ENCODE assay signal across 7 mouse cellular contexts in genomic region chr13:58807629-58808363, GRCm38 (mm10). TPM values are rescaled to one million over a fixed set of nuclear protein-coding genes. Genes with fewer than 3 reads are reported as not detected.
DNase-seq lines count a peak whose midpoint lies in the region; ATAC-seq and TF ChIP-seq lines count a peak whose summit lies in the region.

No protein-coding gene starts in this region.

- H3K27ac ChIP-seq in cerebellum, adult 2 months (ENCODE audit: insufficient read depth, low read length), result peak overlapping the region; percentile 88
- H3K27ac ChIP-seq in hindbrain, embryonic 15.5 days (replicated peaks), result peak overlapping the region; percentile 94
- H3K27ac ChIP-seq in midbrain, embryonic 16.5 days (ENCODE audit: low read length), result peak overlapping the region; percentile 97

- H3K4me2 ChIP-seq in hindbrain, embryonic 15.5 days, result peak overlapping the region; percentile 80
- H3K4me2 ChIP-seq in midbrain, embryonic 16.5 days (ENCODE audit: low read length), result peak overlapping the region; percentile 91

- peaks cover 2% of the 10 kb centered on the region; the same call in 1 of the 2 replicates for H3K4me1 ChIP-seq in cerebellum, adult 2 months (ENCODE audit: control insufficient read depth, insufficient read depth, low read length)
- peaks cover 38% of the 10 kb centered on the region for H3K4me1 ChIP-seq in hindbrain, embryonic 15.5 days (replicated peaks)
- peaks cover 35% of the 10 kb centered on the region for H3K4me1 ChIP-seq in midbrain, embryonic 16.5 days (ENCODE audit: control insufficient read depth, insufficient read depth, low read length)

- no peaks in the 10 kb centered on the region for H3K9me3 ChIP-seq in hindbrain, embryonic 15.5 days
- no peaks in the 10 kb centered on the region for H3K9me3 ChIP-seq in midbrain, embryonic 16.5 days (replicated peaks; ENCODE audit: control insufficient read depth, low read length, poor library complexity, severe bottlenecking)

- peak overlapping the region; percentile 94 for H3K4me3 ChIP-seq in cerebellum, adult 2 months (replicated peaks; ENCODE audit: insufficient read depth, low read depth, low read length)
- peak overlapping the region; percentile 77 for H3K4me3 ChIP-seq in hindbrain, embryonic 15.5 days
- H3K4me3 ChIP-seq in midbrain, embryonic 16.5 days (ENCODE audit: low read depth, low read length), result peak overlapping the region; percentile 84

- H3K27me3 ChIP-seq in cerebellum, adult 2 months (ENCODE audit: control insufficient read depth, insufficient read depth, low read length), result no peaks in the 10 kb centered on the region
- H3K27me3 ChIP-seq in hindbrain, embryonic 15.5 days, result no peaks in the 10 kb centered on the region
- H3K27me3 ChIP-seq in midbrain, embryonic 16.5 days (ENCODE audit: control insufficient read depth, insufficient read depth, low read depth, low read length), result no peaks in the 10 kb centered on the region

- H3K36me3 ChIP-seq in hindbrain, embryonic 15.5 days, result no peaks in the 10 kb centered on the region
- no peaks in the 10 kb centered on the region for H3K36me3 ChIP-seq in midbrain, embryonic 16.5 days (ENCODE audit: control insufficient read depth, insufficient read depth, low read length)

- ATAC-seq in hindbrain, embryonic 15.5 days (ENCODE audit: low FRiP score, low read depth), result peak; percentile 81
- ATAC-seq in midbrain, embryonic 16.5 days, result peak; percentile 81

- peak overlapping the region; percentile 99 for H3K9ac ChIP-seq in hindbrain, embryonic 15.5 days
- H3K9ac ChIP-seq in midbrain, embryonic 16.5 days (ENCODE audit: low read depth, low read length), result peak overlapping the region; percentile 97

- intact Hi-C loops in left cerebral cortex, postnatal 36 days (cut with DNase I), result loop anchor here (2.0 to 10.0 kb wide), 7 partner anchors 127 to 557 kb away; no protein-coding TSS in a partner anchor

- WGBS in cerebellum, adult 2 months, result under 1% methylated on average over 50 of the region's 50 CpGs
- WGBS in hindbrain, embryonic 15.5 days, result under 1% methylated on average over 49 of the region's 50 CpGs
- under 1% methylated on average over 38 of the region's 50 CpGs for WGBS in midbrain, embryonic 16.5 days

- DNase-seq in adrenal gland, postnatal 10 days, result peak; percentile 59
- DNase-seq in cerebellum, adult 2 months, result peak; percentile 86 to 87
- DNase-seq in forelimb bud, embryonic 11.5 days (ENCODE audit: low read depth, low spot score), result peak; percentile 48
- DNase-seq in left cerebral cortex, postnatal 36 days (ENCODE audit: low spot score in 2 of 2), result peak; percentile 91 to 93
- DNase-seq in yolk sac, embryonic 10.5 days (ENCODE audit: low spot score), result peak; percentile 6

- no peak for TF ChIP-seq CTCF in cerebellum, adult 2 months (IDR thresholded peaks at IDR 0.05; ENCODE audit: borderline replicate concordance, insufficient read depth, low read depth, low read length)

- 0 out of 2 replicates have a peak, but pooled peaks have one; percentile 52 for TF ChIP-seq POLR2A in cerebellum, adult 2 months (IDR thresholded peaks at IDR 0.05; ENCODE audit: borderline replicate concordance, insufficient read depth, low read length)

RNA-seq across cellular contexts. Expression of gene Ntrk2, which starts 1.4 kb away (rescaled TPM):
- total RNA-seq in adrenal gland, postnatal 10 days (2021), result 10 to 100 TPM; 13.1 to 17.8 TPM
- 136 and 139 TPM in 2 replicates for polyA plus RNA-seq in cerebellum, adult 2 months (2012; rRNA removed)
- polyA plus RNA-seq in hindbrain, embryonic 15.5 days (2015; fragmentation: Nextera tagmentation; extraction: Ambion mirVana), result 115 and 127 TPM in 2 replicates
- 100 to 1,000 TPM; 357 to 404 TPM for total RNA-seq in left cerebral cortex, postnatal 36 days (2021)
- 118 and 137 TPM in 2 replicates for polyA plus RNA-seq in midbrain, embryonic 16.5 days (2015; fragmentation: Nextera tagmentation; extraction: Ambion mirVana)

Comparison
In these comparisons a context has a peak if more than half of its experiments do, and no peak if none do; other contexts are left out.
1. Peak in every context shown above with its lines: DNase-seq, ATAC-seq, H3K4me3 ChIP-seq and H3K27ac ChIP-seq.
2. DNase-seq: peak in every context shown above with its lines; median percentile 92 in left cerebral cortex, postnatal 36 days; 86 in cerebellum, adult 2 months; 59 in adrenal gland, postnatal 10 days; 48 in forelimb bud, embryonic 11.5 days; 6 in yolk sac, embryonic 10.5 days.